Mouse (Mus musculus) lung, postnatal 0 days (tissue): ENCODE results near the gene Mapt. TPM values are rescaled to one million over a fixed set of nuclear protein-coding genes. Genes with fewer than 3 reads are reported as not detected.

Experiments
- ATAC-seq: fragments of 200-750 bp; cut with Nextera tagmentation; 2 replicates; pipeline ENCODE4 v1.8.0; 2017; ENCODE audit warnings: moderate library complexity
- DNase-seq: peaks from one replicate; pipeline ENCODE4 v3.0.0-alpha.2; 2016; ENCODE audit warnings: low spot score
- H3K27ac ChIP-seq: fragments of 300-500 bp; sonication (generic); 2 replicates; pipeline ENCODE4 v1.5.1; 2014; ENCODE audit warnings: antibody characterized with exemption, mild to moderate bottlenecking, low read length, mixed read lengths
- H3K27me3 ChIP-seq: fragments of 300-500 bp; sonication (generic); replicated peaks from 2 replicates; pipeline ENCODE4 v1.6.1; 2014; ENCODE audit warnings: low read length, mixed read lengths; ENCODE audit not compliant: insufficient read depth
- H3K36me3 ChIP-seq: fragments of 300-500 bp; sonication (generic); 2 replicates; pipeline ENCODE4 v1.6.1; 2014; ENCODE audit warnings: low read length, mixed read lengths; ENCODE audit not compliant: insufficient read depth
- H3K4me1 ChIP-seq: fragments of 300-500 bp; sonication (generic); 2 replicates; pipeline ENCODE4 v1.6.1; 2014; ENCODE audit warnings: antibody characterized with exemption, low read depth, low read length, mixed read lengths; ENCODE audit not compliant: insufficient read depth
- H3K4me2 ChIP-seq: fragments of 300-500 bp; sonication (generic); replicated peaks from 2 replicates; pipeline ENCODE4 v1.6.1; 2014; ENCODE audit warnings: low read depth, mild to moderate bottlenecking, low read length, moderate library complexity, mixed read lengths
- H3K4me3 ChIP-seq: fragments of 300-500 bp; sonication (generic); 2 replicates; pipeline ENCODE4 v1.5.1; 2014; ENCODE audit warnings: low read depth, low read length
- H3K9ac ChIP-seq: fragments of 300-500 bp; sonication (generic); replicated peaks from 2 replicates; pipeline ENCODE4 v1.6.1; 2014; ENCODE audit warnings: low read depth, mild to moderate bottlenecking
- H3K9me3 ChIP-seq: fragments of 300-500 bp; sonication (generic); 2 replicates; pipeline ENCODE4 v1.6.1; 2016; ENCODE audit warnings: low read length, mixed read lengths
- CTCF ChIP-seq: IDR thresholded peaks from 2 replicates; pipeline ENCODE4 v1.5.1; 2016; ENCODE audit warnings: antibody characterized with exemption, mild to moderate bottlenecking
- EP300 ChIP-seq: IDR thresholded peaks from 2 replicates; pipeline ENCODE4 v1.6.1; 2016; ENCODE audit warnings: antibody characterized with exemption, mild to moderate bottlenecking, control low read depth
- WGBS: fragments of 180-500 bp; shearing (Covaris S2); extraction: QIAGEN DNeasy Blood & Tissue Kit; methylation state at CpG from one replicate; pipeline ENCODE4 v1.1.7; 2014; 5-methylcytosine and 5-hydroxymethylcytosine counted together
- polyA plus RNA-seq: library from polyadenylated mRNA; unstranded; fragments of >200 nt; fragmentation: Nextera tagmentation; extraction: Ambion mirVana; gene quantifications from 2 replicates; pipeline ENCODE4 v1.2.1, GENCODE M21; 2015

Gene Mapt
- polyA plus RNA-seq, 1 experiment from 2014 or later = 15.9 TPM

DNA sequence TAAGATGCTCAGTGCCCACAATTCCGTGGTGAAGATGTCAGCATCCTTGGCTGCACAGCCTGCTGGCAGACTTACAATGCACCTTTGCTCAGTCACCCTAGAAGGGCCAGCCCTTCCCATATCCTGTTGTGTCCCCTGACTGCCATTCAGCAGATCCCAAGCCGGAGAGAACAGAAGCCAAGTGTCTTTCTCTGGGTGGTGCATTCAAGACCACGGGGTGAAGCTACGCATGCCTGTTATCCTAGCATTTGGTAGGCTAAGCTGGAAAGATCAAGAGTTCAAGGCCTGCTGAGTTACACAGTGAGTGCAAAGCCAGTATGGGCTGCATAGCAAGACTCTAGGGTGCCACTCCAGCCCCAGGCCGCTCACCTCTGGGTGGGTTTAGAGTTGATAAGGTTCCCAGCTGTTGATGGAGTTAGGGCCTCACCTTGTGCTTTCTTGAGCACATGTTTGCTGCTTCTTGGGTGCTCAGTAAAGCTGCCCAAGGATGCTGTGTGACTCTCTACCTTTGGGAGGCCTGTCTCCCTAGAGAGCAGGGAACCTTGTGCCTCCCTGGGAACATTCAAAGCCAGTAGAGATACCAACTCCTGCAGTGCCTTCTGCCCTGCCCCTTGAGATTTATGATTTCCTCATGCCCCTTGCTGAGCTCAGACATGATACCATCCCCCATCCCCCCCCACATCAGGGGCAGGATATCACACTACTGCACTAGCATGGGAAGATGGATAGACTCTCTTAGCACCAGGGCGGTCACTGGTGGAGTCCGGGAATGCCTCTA lies 61.4 kb downstream of the Mapt start:
- H3K9ac ChIP-seq = no peak overlapping the region
- H3K9me3 ChIP-seq = no peaks in the 10 kb centered on the region
- no peak overlapping the region for H3K27ac ChIP-seq
- no peaks in the 10 kb centered on the region for H3K27me3 ChIP-seq
- H3K4me1 ChIP-seq = no peaks in the 10 kb centered on the region
- DNase-seq (no peak), ATAC-seq (no peak)
- no peak overlapping the region for H3K4me2 ChIP-seq
- 88% methylated on average over 7 of the region's 7 CpGs for WGBS
- H3K4me3 ChIP-seq = no peak overlapping the region
- no peaks in the 10 kb centered on the region for H3K36me3 ChIP-seq
- TF ChIP-seq CTCF (no peak), EP300 (no peak)

DNA sequence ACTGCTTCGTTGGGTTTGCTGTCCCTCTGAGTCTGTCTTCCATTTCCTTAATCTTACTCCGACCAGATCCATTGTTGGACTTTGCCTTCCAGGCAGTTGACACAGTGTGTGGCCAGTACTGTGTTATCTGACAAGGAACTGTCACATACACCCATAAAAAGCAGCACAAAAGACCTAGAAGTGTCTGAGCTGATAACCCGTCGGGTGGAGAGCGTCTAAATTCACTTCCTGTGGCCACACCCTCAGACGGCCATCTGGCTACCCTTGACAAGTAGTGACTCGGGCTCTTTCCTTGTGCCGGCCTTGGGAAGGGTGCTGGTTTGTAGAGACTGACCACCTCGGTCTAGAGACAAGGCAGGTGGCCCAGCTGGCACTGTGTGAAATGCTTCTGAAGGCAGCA lies 62.1 kb downstream of the Mapt start:
- Histone ChIP-seq H3K4me3 (no peak overlapping the region), H3K27me3 (no peaks in the 10 kb centered on the region), H3K9ac (no peak overlapping the region), H3K27ac (no peak overlapping the region), H3K4me2 (no peak overlapping the region), H3K36me3 (no peaks in the 10 kb centered on the region), H3K4me1 (no peaks in the 10 kb centered on the region), H3K9me3 (no peaks in the 10 kb centered on the region)
- no peak for DNase-seq
- 45% methylated on average over 9 of the region's 9 CpGs for WGBS
- TF ChIP-seq EP300 = no peak
- no peak for TF ChIP-seq CTCF
- ATAC-seq = no peak

- TF ChIP-seq CTCF = no peak
- WGBS = 49% methylated on average over 5 of the region's 5 CpGs
- no peak for ATAC-seq
Observed at GRCm38 (mm10) chr11:104295145-104295544, 64.0 kb downstream of the Mapt start.

GRCm38 (mm10) chr11:104295656-104296055 lies 64.5 kb downstream of the Mapt start:
- Histone ChIP-seq H3K4me1 (no peaks in the 10 kb centered on the region), H3K9me3 (no peaks in the 10 kb centered on the region), H3K4me2 (no peak overlapping the region), H3K9ac (no peak overlapping the region), H3K36me3 (no peaks in the 10 kb centered on the region), H3K27me3 (no peaks in the 10 kb centered on the region), H3K27ac (no peak overlapping the region), H3K4me3 (no peak overlapping the region)
- ATAC-seq = no peak
- no peak for TF ChIP-seq CTCF
- TF ChIP-seq EP300 = no peak
- DNase-seq = no peak
- 17% methylated on average over 6 of the region's 6 CpGs for WGBS

More at GRCm38 (mm10) chr11:104295145-104295544, 64.0 kb downstream of the Mapt start:
- Histone ChIP-seq H3K9ac (no peak overlapping the region), H3K36me3 (no peaks in the 10 kb centered on the region), H3K4me3 (no peak overlapping the region), H3K4me2 (no peak overlapping the region), H3K9me3 (no peaks in the 10 kb centered on the region), H3K4me1 (no peaks in the 10 kb centered on the region), H3K27ac (no peak overlapping the region), H3K27me3 (no peaks in the 10 kb centered on the region)
- DNase-seq = no peak

DNA sequence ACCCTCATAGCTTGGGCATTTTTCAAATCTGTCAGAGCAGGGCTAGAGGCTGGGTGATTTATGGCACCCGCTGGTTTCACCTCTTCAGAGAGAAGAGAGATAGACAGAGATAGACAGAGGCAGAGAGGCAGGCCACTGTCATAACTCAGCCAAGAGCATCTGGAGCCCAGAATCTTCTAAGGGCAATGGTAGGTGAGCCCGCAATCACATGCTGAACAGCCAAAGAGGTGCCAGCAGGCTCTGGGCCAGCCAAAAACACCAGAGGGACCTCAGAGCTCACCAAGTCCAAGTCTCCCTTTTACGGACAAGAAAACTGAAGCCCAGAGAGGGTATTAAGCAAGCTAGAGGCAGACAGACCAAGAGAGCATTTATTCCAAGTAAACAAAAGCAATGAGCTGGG lies 66.5 kb downstream of the Mapt start:
- 85% methylated on average over 3 of the region's 3 CpGs for WGBS
- H3K27me3 ChIP-seq = no peaks in the 10 kb centered on the region
- H3K27ac ChIP-seq = no peak overlapping the region
- no peak overlapping the region for H3K4me2 ChIP-seq
- TF ChIP-seq EP300 (no peak), CTCF (no peak)
- H3K4me1 ChIP-seq = peaks cover 2% of the 10 kb centered on the region; the same call in 1 of the 2 replicates
- H3K36me3 ChIP-seq = no peaks in the 10 kb centered on the region
- H3K4me3 ChIP-seq = no peak overlapping the region
- H3K9ac ChIP-seq = no peak overlapping the region
- DNase-seq (no peak), ATAC-seq (no peak)
- H3K9me3 ChIP-seq = no peaks in the 10 kb centered on the region

GRCm38 (mm10) chr11:104302628-104303027 lies 71.4 kb downstream of the Mapt start:
- Histone ChIP-seq H3K4me2 (peak overlapping the region; percentile 27; the same call in 1 of the 2 replicates), H3K9ac (no peak overlapping the region), H3K9me3 (no peaks in the 10 kb centered on the region), H3K27ac (no peak overlapping the region), H3K4me3 (no peak overlapping the region), H3K36me3 (no peaks in the 10 kb centered on the region), H3K4me1 (peaks cover 3% of the 10 kb centered on the region; the same call in 1 of the 2 replicates), H3K27me3 (no peaks in the 10 kb centered on the region)
- TF ChIP-seq CTCF (no peak), EP300 (no peak)
- DNase-seq (no peak), ATAC-seq (no peak)
- 34% methylated on average over 12 of the region's 12 CpGs for WGBS
